Mouse (Mus musculus) ES-E14 (cell line): ENCODE data around the gene Dhdh.
A peak's percentile ranks its signal among the peaks of the same experiment; 100 is the strongest.

Source experiments
- CHD2 ChIP-seq: IDR thresholded peaks from 2 replicates; pipeline ENCODE4 v1.6.1; 2014; ENCODE audit warnings: mild to moderate bottlenecking, low read depth, low read length, inconsistent platforms
- MAFK ChIP-seq: IDR thresholded peaks from 2 replicates; pipeline ENCODE4 v1.6.1; 2014; ENCODE audit warnings: mild to moderate bottlenecking, low read depth, low read length, inconsistent platforms; ENCODE audit not compliant: insufficient read depth

- TF ChIP-seq CHD2 (peak; percentile 0; the same call in 1 of the 2 replicates), MAFK (no peak)
Measured at GRCm38 (mm10) chr7:45526474-45527120, 38.0 kb upstream of the Dhdh start.
